16 mouse cellular contexts compared by ENCODE assay signal in the genomic region with DNA sequence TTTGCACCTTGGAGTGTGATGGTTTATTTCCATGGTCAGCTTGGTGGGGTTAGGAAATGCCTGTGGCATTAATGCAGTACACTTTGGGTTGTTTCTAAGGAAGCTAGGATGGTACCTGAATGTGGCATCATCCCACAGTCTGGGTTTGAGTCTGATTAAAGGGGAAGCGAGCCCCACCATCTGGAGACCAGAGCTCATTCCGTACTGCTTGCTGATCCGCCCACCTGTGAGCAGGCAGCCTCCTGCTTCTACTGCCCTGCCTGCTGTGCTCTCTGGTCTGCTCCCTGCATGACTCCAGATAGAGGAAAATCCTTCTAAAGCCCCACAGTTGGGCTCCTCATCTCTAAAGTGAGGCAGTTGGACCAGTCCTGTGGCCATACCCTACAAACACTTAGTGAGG.
A peak's percentile ranks its signal among the peaks of the same experiment; 100 is the strongest.
DNase-seq lines count a peak whose midpoint lies in the region; ATAC-seq and TF ChIP-seq lines count a peak whose summit lies in the region.
"Had no signal": no experiment of that assay in that cellular context is flagged by ENCODE, and none has a peak within 500 bp of the region (broad histone marks: within the 10 kb centered on the region; RNA-seq: fewer than 3 reads in every experiment).

No protein-coding gene starts in this region.

- WGBS in limb, embryonic 11.5 days: 13% methylated on average over 3 of the region's 3 CpGs
- WGBS in neural tube, embryonic 15.5 days: 51% methylated on average over 3 of the region's 3 CpGs
- whole genome bisulfite sequencing in liver, embryonic 11.5 days: 63% methylated on average over 3 of the region's 3 CpGs

- H3K9ac ChIP-seq in limb, embryonic 11.5 days (ENCODE audit: low read length): 0 out of 2 replicates have a peak overlapping the region, but pooled peaks have one; percentile 22
- no peak overlapping the region for H3K9ac ChIP-seq in neural tube, embryonic 15.5 days (replicated peaks)
- no peak overlapping the region for H3K9ac ChIP-seq in liver, embryonic 11.5 days (ENCODE audit: low read depth, low read length)
- H3K9ac ChIP-seq: heart, embryonic 13.5 days; liver, embryonic 13.5 days had no signal

- no peak overlapping the region for H3K4me3 ChIP-seq in layer of hippocampus, adult 2 months
- no peak overlapping the region for H3K4me3 ChIP-seq in limb, embryonic 11.5 days (ENCODE audit: low read depth, low read length)
- no peak overlapping the region for H3K4me3 ChIP-seq in neural tube, embryonic 15.5 days (replicated peaks)
- H3K4me3 ChIP-seq in liver, embryonic 11.5 days (ENCODE audit: low read depth, low read length): no peak overlapping the region
- H3K4me3 ChIP-seq: heart, embryonic 13.5 days; liver, embryonic 13.5 days; megakaryocyte, embryonic 14.5 days had no signal

- no peaks in the 10 kb centered on the region for H3K36me3 ChIP-seq in limb, embryonic 11.5 days (ENCODE audit: control insufficient read depth, insufficient read depth, low read length)
- no peaks in the 10 kb centered on the region for H3K36me3 ChIP-seq in neural tube, embryonic 15.5 days
- no peaks in the 10 kb centered on the region for H3K36me3 ChIP-seq in liver, embryonic 11.5 days (ENCODE audit: control insufficient read depth, insufficient read depth, low read length)
- H3K36me3 ChIP-seq: heart, embryonic 13.5 days; liver, embryonic 13.5 days had no signal

- H3K4me2 ChIP-seq in limb, embryonic 11.5 days (ENCODE audit: low read depth, severe bottlenecking): no peak overlapping the region
- no peak overlapping the region for H3K4me2 ChIP-seq in neural tube, embryonic 15.5 days
- no peak overlapping the region for H3K4me2 ChIP-seq in liver, embryonic 11.5 days
- H3K4me2 ChIP-seq: heart, embryonic 13.5 days; liver, embryonic 13.5 days had no signal

- peak; percentile 49 for DNase-seq in heart, adult 11 months
- DNase-seq in heart, postnatal 36 days: no peak
- DNase-seq in layer of hippocampus, adult 2 months (ENCODE audit: low spot score in 2 of 2): no peak
- DNase-seq in layer of hippocampus, postnatal 14 days (ENCODE audit: low spot score in 2 of 2): no peak
- peak; percentile 58 for DNase-seq in limb, embryonic 11.5 days (ENCODE audit: low spot score)
- DNase-seq in liver, embryonic 11.5 days (ENCODE audit: low spot score): no peak
- DNase-seq: cerebellum, adult 11 months; gastrocnemius, postnatal 36 days; kidney, adult 2 months; liver, embryonic 13.5 days; right cerebral cortex, postnatal 14 days; thymus, postnatal 36 days had no signal

- intact Hi-C loops in heart, postnatal 36 days (cut with DNase I): no loop called here

- peaks cover 19% of the 10 kb centered on the region; the same call in 1 of the 2 replicates for H3K4me1 ChIP-seq in limb, embryonic 11.5 days (ENCODE audit: control insufficient read depth, insufficient read depth, low read length)
- peaks cover 22% of the 10 kb centered on the region for H3K4me1 ChIP-seq in neural tube, embryonic 15.5 days
- no peaks in the 10 kb centered on the region for H3K4me1 ChIP-seq in liver, embryonic 11.5 days (replicated peaks; ENCODE audit: control insufficient read depth, insufficient read depth, low read length)
- H3K4me1 ChIP-seq: heart, embryonic 13.5 days; liver, embryonic 13.5 days had no signal

- peak overlapping the region; percentile 39; the same call in 1 of the 2 replicates for H3K27ac ChIP-seq in layer of hippocampus, adult 2 months
- peak overlapping the region; percentile 59; the same call in 1 of the 2 replicates for H3K27ac ChIP-seq in limb, embryonic 11.5 days (replicated peaks; ENCODE audit: low read depth, low read length)
- peak overlapping the region; percentile 76 for H3K27ac ChIP-seq in neural tube, embryonic 15.5 days (replicated peaks)
- no peak overlapping the region for H3K27ac ChIP-seq in liver, embryonic 11.5 days (ENCODE audit: low read depth, low read length)
- H3K27ac ChIP-seq: heart, embryonic 13.5 days; liver, embryonic 13.5 days; stomach, postnatal 0 days had no signal

- H3K9me3 ChIP-seq in limb, embryonic 11.5 days (ENCODE audit: control insufficient read depth, low read length): no peaks in the 10 kb centered on the region
- H3K9me3 ChIP-seq in neural tube, embryonic 15.5 days (replicated peaks): no peaks in the 10 kb centered on the region
- H3K9me3 ChIP-seq in liver, embryonic 11.5 days (ENCODE audit: control insufficient read depth, low read length): no peaks in the 10 kb centered on the region
- H3K9me3 ChIP-seq: heart, embryonic 13.5 days; liver, embryonic 13.5 days had no signal

- TF ChIP-seq CTCF in layer of hippocampus, adult 2 months (conservative IDR thresholded peaks at IDR 0.05): no peak

- no peaks in the 10 kb centered on the region for H3K27me3 ChIP-seq in limb, embryonic 11.5 days (ENCODE audit: control insufficient read depth, insufficient read depth, low read length)
- no peaks in the 10 kb centered on the region for H3K27me3 ChIP-seq in neural tube, embryonic 15.5 days (replicated peaks)
- H3K27me3 ChIP-seq in liver, embryonic 11.5 days (replicated peaks; ENCODE audit: control insufficient read depth, insufficient read depth, low read length): no peaks in the 10 kb centered on the region
- H3K27me3 ChIP-seq: heart, embryonic 13.5 days; liver, embryonic 13.5 days had no signal

- ATAC-seq in limb, embryonic 11.5 days (ENCODE audit: insufficient number of reproducible peaks, low FRiP score, low TSS enrichment, low read depth): no peak
- peak; percentile 12; the same call in 1 of the 2 replicates for ATAC-seq in neural tube, embryonic 15.5 days (ENCODE audit: low FRiP score)
- no peak for ATAC-seq in liver, embryonic 11.5 days (replicated peaks; ENCODE audit: low FRiP score)

Comparison
In these comparisons a context has a peak if more than half of its experiments do, and no peak if none do; other contexts are left out.
1. DNase-seq: peak in heart, adult 11 months (single experiment) and limb, embryonic 11.5 days (single experiment); none in heart, postnatal 36 days (0 of 2), layer of hippocampus, adult 2 months (0 of 2), layer of hippocampus, postnatal 14 days (0 of 2) and liver, embryonic 11.5 days (single experiment).